Comparison of ENCODE assay signal across 31 mouse cellular contexts in the genomic region with DNA sequence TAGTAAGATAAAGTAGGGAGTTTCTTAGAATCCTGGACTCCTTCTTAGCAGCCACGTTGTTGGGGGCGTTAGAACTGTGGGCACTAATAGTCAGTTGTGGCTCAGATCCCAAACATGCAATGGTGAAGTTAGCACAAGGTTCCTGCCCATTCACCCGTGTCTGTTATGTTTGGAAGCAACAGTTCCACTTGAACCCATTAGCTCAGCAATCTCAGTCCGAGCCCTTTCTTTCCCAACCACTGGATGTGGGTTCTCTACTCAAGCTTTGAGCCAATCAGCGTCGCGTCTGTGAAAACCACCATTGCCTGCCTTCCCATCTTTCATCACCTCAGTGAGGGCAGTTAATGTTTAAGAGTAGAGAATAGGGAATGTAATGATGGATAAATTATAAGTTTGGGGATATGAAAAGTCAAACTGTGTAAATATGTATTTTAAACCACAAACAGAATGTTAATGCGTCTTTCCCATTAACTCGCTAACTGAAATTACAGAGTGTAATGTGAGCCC.
DNase-seq lines count a peak whose midpoint lies in the region; ATAC-seq and TF ChIP-seq lines count a peak whose summit lies in the region.
"Had no signal": no experiment of that assay in that cellular context is flagged by ENCODE, and none has a peak within 500 bp of the region (broad histone marks: within the 10 kb centered on the region; RNA-seq: fewer than 3 reads in every experiment).

No protein-coding gene starts in this region.

- WGBS in kidney, adult 2 months: 46% methylated on average over 9 of the region's 9 CpGs
- WGBS in kidney, embryonic 16.5 days: 76% methylated on average over 9 of the region's 9 CpGs
- 68% methylated on average over 9 of the region's 9 CpGs for WGBS in embryonic facial prominence, embryonic 14.5 days

- no peak for TF ChIP-seq CTCF in kidney, adult 2 months (conservative IDR thresholded peaks at IDR 0.05; ENCODE audit: insufficient read depth, insufficient read length, low read depth, low read length)

- no peak for ATAC-seq in kidney, embryonic 16.5 days (ENCODE audit: low FRiP score, low TSS enrichment)
- ATAC-seq in embryonic facial prominence, embryonic 14.5 days (ENCODE audit: low read depth): peak; percentile 47; the same call in 1 of the 2 replicates
- ATAC-seq: activated CD4-positive, CD25-positive, alpha-beta regulatory T cell, adult 4 months; forebrain, embryonic 14.5 days; intestine, embryonic 16.5 days; midbrain, embryonic 15.5 days had no signal

- H3K4me1 ChIP-seq in kidney, adult 2 months (ENCODE audit: control insufficient read depth, insufficient read depth, low read length): peaks cover 35% of the 10 kb centered on the region
- peaks cover 13% of the 10 kb centered on the region for H3K4me1 ChIP-seq in kidney, embryonic 16.5 days (ENCODE audit: insufficient read depth, low read length)
- no peaks in the 10 kb centered on the region for H3K4me1 ChIP-seq in embryonic facial prominence, embryonic 14.5 days (ENCODE audit: control insufficient read depth, insufficient read depth, low read length)
- H3K4me1 ChIP-seq: embryonic facial prominence, embryonic 12.5 days; hindbrain, embryonic 13.5 days; midbrain, embryonic 15.5 days had no signal

- no peak overlapping the region for H3K9ac ChIP-seq in kidney, embryonic 16.5 days (replicated peaks; ENCODE audit: low read length)
- no peak overlapping the region for H3K9ac ChIP-seq in embryonic facial prominence, embryonic 14.5 days (ENCODE audit: low read depth, low read length)
- H3K9ac ChIP-seq: embryonic facial prominence, embryonic 12.5 days; heart, embryonic 12.5 days; hindbrain, embryonic 13.5 days; liver, embryonic 14.5 days; midbrain, embryonic 15.5 days; neural tube, embryonic 12.5 days had no signal

- H3K9me3 ChIP-seq in kidney, embryonic 16.5 days (ENCODE audit: low read length): no peaks in the 10 kb centered on the region
- H3K9me3 ChIP-seq in embryonic facial prominence, embryonic 14.5 days (ENCODE audit: control insufficient read depth, low read length): no peaks in the 10 kb centered on the region
- H3K9me3 ChIP-seq: embryonic facial prominence, embryonic 12.5 days; heart, embryonic 12.5 days; hindbrain, embryonic 13.5 days; midbrain, embryonic 15.5 days; neural tube, embryonic 12.5 days had no signal

- TF ChIP-seq POLR2A in kidney, adult 2 months (IDR thresholded peaks at IDR 0.05; ENCODE audit: low read depth, low read length): no peak

- no peaks in the 10 kb centered on the region for H3K27me3 ChIP-seq in kidney, adult 2 months (replicated peaks; ENCODE audit: control insufficient read depth, insufficient read depth, low read length)
- no peaks in the 10 kb centered on the region for H3K27me3 ChIP-seq in kidney, embryonic 16.5 days (ENCODE audit: insufficient read depth, low read length)
- H3K27me3 ChIP-seq in embryonic facial prominence, embryonic 14.5 days (replicated peaks; ENCODE audit: control insufficient read depth, insufficient read depth, low read length): no peaks in the 10 kb centered on the region
- H3K27me3 ChIP-seq: embryonic facial prominence, embryonic 12.5 days; heart, embryonic 12.5 days; hindbrain, embryonic 13.5 days; midbrain, embryonic 15.5 days; neural tube, embryonic 12.5 days had no signal

- peak overlapping the region; percentile 99 for H3K27ac ChIP-seq in kidney, adult 2 months (ENCODE audit: insufficient read depth, low read depth, low read length)
- no peak overlapping the region for H3K27ac ChIP-seq in kidney, embryonic 16.5 days (ENCODE audit: low read length)
- no peak overlapping the region for H3K27ac ChIP-seq in embryonic facial prominence, embryonic 14.5 days (replicated peaks; ENCODE audit: low read depth, low read length)
- H3K27ac ChIP-seq: embryonic facial prominence, embryonic 12.5 days; heart, adult 2 months; hindbrain, embryonic 13.5 days; layer of hippocampus, adult 2 months; liver, embryonic 14.5 days; macrophage; midbrain, embryonic 15.5 days; neural tube, embryonic 12.5 days had no signal

- H3K36me3 ChIP-seq in kidney, adult 2 months (ENCODE audit: control insufficient read depth, insufficient read depth, low read length): no peaks in the 10 kb centered on the region
- no peaks in the 10 kb centered on the region for H3K36me3 ChIP-seq in kidney, embryonic 16.5 days (ENCODE audit: insufficient read depth, low read length)
- no peaks in the 10 kb centered on the region for H3K36me3 ChIP-seq in embryonic facial prominence, embryonic 14.5 days (ENCODE audit: control insufficient read depth, insufficient read depth, low read length)
- H3K36me3 ChIP-seq: embryonic facial prominence, embryonic 12.5 days; heart, embryonic 12.5 days; hindbrain, embryonic 13.5 days; midbrain, embryonic 15.5 days; neural tube, embryonic 12.5 days had no signal

- peak; percentile 96 for DNase-seq in kidney, adult 2 months
- DNase-seq in embryonic facial prominence, embryonic 14.5 days (ENCODE audit: low spot score): peak; percentile 80
- peak; percentile 67 for DNase-seq in fibroblast of lung, adult 2 months (ENCODE audit: low read depth)
- peak; percentile 79 to 92 for DNase-seq in kidney, postnatal 25 days
- no peak for DNase-seq in neural tube, embryonic 10.5 days (ENCODE audit: extremely low spot score, low spot score)
- DNase-seq in ovary, postnatal 10 days (ENCODE audit: low spot score): no peak
- DNase-seq: adrenal gland, adult 8-10 months; B cell, adult 2 months; cerebellum, adult 11 months; cerebellum, adult 9-10 months; cerebellum, postnatal 36 days; gastrocnemius, postnatal 25 days; heart, adult 2 months; heart, postnatal 4 days; lung, adult 2 months; lung, postnatal 10 days; right cerebral cortex, postnatal 4 days; thymus, adult 2 months; thymus, postnatal 36 days had no signal

- H3K4me2 ChIP-seq in kidney, embryonic 16.5 days (replicated peaks; ENCODE audit: low read depth, low read length): no peak overlapping the region
- no peak overlapping the region for H3K4me2 ChIP-seq in embryonic facial prominence, embryonic 14.5 days (ENCODE audit: low read depth, low read length)
- H3K4me2 ChIP-seq: embryonic facial prominence, embryonic 12.5 days; heart, embryonic 12.5 days; hindbrain, embryonic 13.5 days; midbrain, embryonic 15.5 days; neural tube, embryonic 12.5 days had no signal

- H3K4me3 ChIP-seq in kidney, adult 2 months (ENCODE audit: insufficient read depth, low read depth, low read length): no peak overlapping the region
- no peak overlapping the region for H3K4me3 ChIP-seq in kidney, embryonic 16.5 days (ENCODE audit: low read length)
- H3K4me3 ChIP-seq in embryonic facial prominence, embryonic 14.5 days (ENCODE audit: low read depth, low read length): no peak overlapping the region
- H3K4me3 ChIP-seq: embryonic facial prominence, embryonic 12.5 days; heart, adult 2 months; heart, embryonic 12.5 days; hindbrain, embryonic 13.5 days; layer of hippocampus, adult 2 months; midbrain, embryonic 15.5 days; neural tube, embryonic 12.5 days had no signal

Comparison
In these comparisons a context has a peak if more than half of its experiments do, and no peak if none do; other contexts are left out.
1. DNase-seq: peak in kidney, adult 2 months (single experiment), embryonic facial prominence, embryonic 14.5 days (single experiment), fibroblast of lung, adult 2 months (single experiment) and kidney, postnatal 25 days (2 of 2); none in neural tube, embryonic 10.5 days (single experiment) and ovary, postnatal 10 days (single experiment).